Mouse (Mus musculus): ENCODE measurements around the gene Fgf15.
"Not testable (repeated sequence)": the region's sequence is repeated elsewhere in the genome, so short reads cannot be mapped to it uniquely, and the experiment has no call there.

GRCm38 (mm10) chr7:144905514-144905913, 9.2 kb downstream of the Fgf15 start:
- TF ChIP-seq CTCF (IDR thresholded peaks at IDR 0.05; ENCODE audit: borderline replicate concordance, insufficient read depth, low read length); POLR2A (IDR thresholded peaks at IDR 0.05; ENCODE audit: low read depth, low read length): not testable (repeated sequence)
